Mouse (Mus musculus) hindbrain, embryonic 13.5 days (tissue): Measurements from ENCODE around the gene Gpr18. TPM values are rescaled to one million over a fixed set of nuclear protein-coding genes. Genes with fewer than 3 reads are reported as not detected.

ENCODE experiments used
- ATAC-seq: fragments of 200-750 bp; cut with Nextera tagmentation; 2 replicates; pipeline ENCODE4 v1.8.0; 2017; ENCODE audit warnings: moderate TSS enrichment; ENCODE audit not compliant: low FRiP score
- H3K27ac ChIP-seq: fragments of 300-500 bp; sonication (generic); 2 replicates; pipeline ENCODE4 v1.5.1; 2015; ENCODE audit warnings: inconsistent platforms, mild to moderate bottlenecking, moderate library complexity
- H3K27me3 ChIP-seq: fragments of 300-500 bp; sonication (generic); 2 replicates; pipeline ENCODE4 v1.6.1; 2015; ENCODE audit warnings: mild to moderate bottlenecking, inconsistent platforms
- H3K36me3 ChIP-seq: fragments of 300-500 bp; sonication (generic); 2 replicates; pipeline ENCODE4 v1.6.1; 2015; ENCODE audit warnings: mild to moderate bottlenecking, inconsistent platforms
- H3K4me1 ChIP-seq: fragments of 300-500 bp; sonication (generic); replicated peaks from 2 replicates; pipeline ENCODE4 v1.6.1; 2015; ENCODE audit warnings: inconsistent platforms
- H3K4me2 ChIP-seq: fragments of 300-500 bp; sonication (generic); 2 replicates; pipeline ENCODE4 v1.6.1; 2015; ENCODE audit warnings: inconsistent platforms, mild to moderate bottlenecking, moderate library complexity
- H3K4me3 ChIP-seq: fragments of 300-500 bp; sonication (generic); 2 replicates; pipeline ENCODE4 v1.5.1; 2015; ENCODE audit warnings: mild to moderate bottlenecking, inconsistent platforms
- H3K9ac ChIP-seq: fragments of 300-500 bp; sonication (generic); 2 replicates; pipeline ENCODE4 v1.6.1; 2015; ENCODE audit warnings: mild to moderate bottlenecking, inconsistent platforms
- H3K9me3 ChIP-seq: fragments of 300-500 bp; sonication (generic); 2 replicates; pipeline ENCODE4 v1.6.1; 2016; ENCODE audit warnings: inconsistent platforms
- WGBS: fragments of 180-500 bp; shearing (Covaris S2); methylation state at CpG from one replicate; pipeline ENCODE4 v1.1.7; 2015; 5-methylcytosine and 5-hydroxymethylcytosine counted together
- polyA plus RNA-seq: library from polyadenylated mRNA; unstranded; fragments of >200 nt; fragmentation: Nextera tagmentation; extraction: Ambion mirVana; gene quantifications from 2 replicates; pipeline ENCODE4 v1.2.1, GENCODE M21; 2015

Gpr18 gene
- polyA plus RNA-seq, 1 experiment from 2014 or later, result 0.36 TPM

GRCm38 (mm10) chr14:121916311-121917094 is 922 bp upstream of the Gpr18 start:
- no peaks in the 10 kb centered on the region for H3K9me3 ChIP-seq
- WGBS, result 88% methylated on average over 6 of the region's 6 CpGs
- H3K27ac ChIP-seq, result no peak overlapping the region
- no peaks in the 10 kb centered on the region for H3K27me3 ChIP-seq
- no peak overlapping the region for H3K4me2 ChIP-seq
- ATAC-seq, result no peak
- no peak overlapping the region for H3K4me3 ChIP-seq
- peaks cover 9% of the 10 kb centered on the region; the same call in 1 of the 2 replicates for H3K4me1 ChIP-seq
- H3K36me3 ChIP-seq, result peaks cover 42% of the 10 kb centered on the region
- no peak overlapping the region for H3K9ac ChIP-seq

DNA sequence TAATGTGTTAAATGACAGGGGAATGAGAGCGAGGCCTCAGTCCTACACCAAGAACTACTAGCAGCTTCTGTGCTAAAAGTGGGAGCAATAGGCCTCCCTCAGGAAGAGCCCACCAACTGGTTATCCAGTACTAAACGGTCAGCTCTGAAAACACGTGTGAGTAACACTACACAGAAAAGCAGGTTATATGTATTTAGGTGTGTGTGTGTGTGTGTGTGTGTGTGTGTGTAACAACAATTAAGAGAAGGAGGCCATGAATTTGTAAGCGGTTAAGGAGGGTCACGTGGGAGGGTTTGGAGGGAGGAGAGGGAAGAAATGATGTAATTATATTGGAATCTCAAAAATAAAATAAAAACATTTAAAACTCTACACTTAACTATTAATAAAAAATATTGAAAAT is 438 bp downstream of the Gpr18 start:
- Histone ChIP-seq H3K9ac (no peak overlapping the region), H3K27me3 (no peaks in the 10 kb centered on the region), H3K4me3 (no peak overlapping the region), H3K36me3 (peaks cover 50% of the 10 kb centered on the region), H3K27ac (no peak overlapping the region), H3K4me2 (no peak overlapping the region), H3K4me1 (peaks cover 1% of the 10 kb centered on the region; the same call in 1 of the 2 replicates), H3K9me3 (no peaks in the 10 kb centered on the region)
- WGBS, result 92% methylated on average over 5 of the region's 5 CpGs
- ATAC-seq, result no peak

- H3K36me3 ChIP-seq, result peaks cover 63% of the 10 kb centered on the region
- WGBS, result 95% methylated on average over 7 of the region's 7 CpGs
- ATAC-seq, result no peak
Observed at GRCm38 (mm10) chr14:121912501-121912900, 3.1 kb downstream of the Gpr18 start.

GRCm38 (mm10) chr14:121909868-121910267 is 5.7 kb downstream of the Gpr18 start:
- H3K9me3 ChIP-seq, result no peaks in the 10 kb centered on the region
- no peak overlapping the region for H3K27ac ChIP-seq
- no peak overlapping the region for H3K4me3 ChIP-seq
- H3K4me1 ChIP-seq, result no peaks in the 10 kb centered on the region
- H3K36me3 ChIP-seq, result peaks cover 68% of the 10 kb centered on the region
- no peak for ATAC-seq
- H3K9ac ChIP-seq, result no peak overlapping the region
- no peak overlapping the region for H3K4me2 ChIP-seq
- no peaks in the 10 kb centered on the region for H3K27me3 ChIP-seq
- WGBS, result 91% methylated on average over 6 of the region's 6 CpGs

More at GRCm38 (mm10) chr14:121912501-121912900, 3.1 kb downstream of the Gpr18 start:
- Histone ChIP-seq H3K4me1 (no peaks in the 10 kb centered on the region), H3K4me3 (no peak overlapping the region), H3K27ac (no peak overlapping the region), H3K9me3 (no peaks in the 10 kb centered on the region), H3K9ac (no peak overlapping the region), H3K4me2 (no peak overlapping the region), H3K27me3 (no peaks in the 10 kb centered on the region)

DNA sequence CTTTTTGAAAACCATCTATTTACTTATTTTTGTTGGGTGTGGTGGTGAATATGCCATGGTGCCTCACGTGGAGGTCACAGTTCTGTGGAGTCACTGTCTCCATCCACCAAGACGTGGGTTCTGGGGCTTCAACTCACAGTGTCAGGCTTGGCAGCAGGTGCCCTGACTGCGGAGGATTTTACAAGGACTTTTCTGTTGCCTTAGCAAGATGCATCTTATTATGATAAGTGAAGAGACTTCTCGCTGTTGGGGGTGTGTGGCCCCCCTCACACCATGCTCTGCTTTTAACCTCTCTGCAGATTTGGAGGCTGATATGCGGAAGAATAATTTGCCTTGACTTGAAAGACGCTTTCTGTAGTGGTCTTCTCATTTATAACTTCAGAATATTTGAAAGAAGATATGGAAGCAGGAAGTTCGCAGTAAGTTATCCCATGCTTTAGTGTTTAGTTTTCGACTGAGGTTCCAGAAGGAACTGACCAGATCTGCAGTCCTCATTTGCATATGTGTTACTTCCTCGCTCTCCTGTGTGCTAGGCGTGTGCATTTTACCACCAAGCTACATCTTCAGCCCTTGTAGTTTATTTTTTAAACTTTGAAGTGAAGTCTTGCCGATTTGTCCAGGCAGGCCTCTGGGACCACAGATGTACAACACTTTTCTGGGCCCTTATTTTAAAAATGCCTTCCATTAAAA is 8.4 kb downstream of the Gpr18 start:
- H3K9me3 ChIP-seq, result no peaks in the 10 kb centered on the region
- WGBS, result 90% methylated on average over 11 of the region's 11 CpGs

GRCm38 (mm10) chr14:121906341-121906991 is 9.1 kb downstream of the Gpr18 start:
- Histone ChIP-seq H3K4me3 (no peak overlapping the region), H3K27ac (no peak overlapping the region), H3K9ac (no peak overlapping the region), H3K36me3 (peaks cover 56% of the 10 kb centered on the region), H3K9me3 (no peaks in the 10 kb centered on the region), H3K4me1 (no peaks in the 10 kb centered on the region), H3K27me3 (no peaks in the 10 kb centered on the region), H3K4me2 (no peak overlapping the region)
- 87% methylated on average over 8 of the region's 8 CpGs for WGBS
- no peak for ATAC-seq

More for the DNA sequence above, 8.4 kb downstream of the Gpr18 start:
- Histone ChIP-seq H3K27me3 (no peaks in the 10 kb centered on the region), H3K36me3 (peaks cover 63% of the 10 kb centered on the region), H3K4me3 (no peak overlapping the region), H3K9ac (no peak overlapping the region), H3K4me2 (no peak overlapping the region), H3K27ac (no peak overlapping the region), H3K4me1 (no peaks in the 10 kb centered on the region)
- ATAC-seq, result no peak

DNA sequence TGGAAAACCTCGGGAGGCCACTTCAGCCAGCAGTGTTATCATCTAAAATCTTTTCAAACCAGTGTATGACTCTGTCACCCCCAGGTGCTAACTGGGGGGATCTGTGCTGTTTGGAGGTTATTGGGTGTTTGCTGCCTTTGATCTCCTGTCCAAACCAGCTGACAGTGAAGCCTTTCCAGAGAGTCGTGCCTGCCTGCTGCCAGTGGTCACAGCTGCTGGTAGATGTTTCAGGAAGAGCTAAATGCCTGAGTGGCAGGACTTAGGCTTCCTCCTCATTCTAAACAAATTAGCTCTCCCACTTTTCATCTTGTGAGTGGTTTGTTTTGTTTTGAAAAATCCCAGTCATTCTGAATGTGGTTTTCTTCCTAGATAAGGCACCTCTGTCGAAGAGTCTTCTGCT is 10.8 kb downstream of the Gpr18 start:
- H3K4me1 ChIP-seq, result no peaks in the 10 kb centered on the region
- no peak overlapping the region for H3K4me3 ChIP-seq
- 0 out of 2 replicates have a peak overlapping the region, but pooled peaks have one; percentile 29 for H3K9ac ChIP-seq
- no peaks in the 10 kb centered on the region for H3K9me3 ChIP-seq
- H3K27ac ChIP-seq, result no peak overlapping the region
- no peak for ATAC-seq
- 69% methylated on average over 3 of the region's 3 CpGs for WGBS
- peaks cover 44% of the 10 kb centered on the region for H3K36me3 ChIP-seq
- H3K27me3 ChIP-seq, result no peaks in the 10 kb centered on the region
- H3K4me2 ChIP-seq, result no peak overlapping the region

DNA sequence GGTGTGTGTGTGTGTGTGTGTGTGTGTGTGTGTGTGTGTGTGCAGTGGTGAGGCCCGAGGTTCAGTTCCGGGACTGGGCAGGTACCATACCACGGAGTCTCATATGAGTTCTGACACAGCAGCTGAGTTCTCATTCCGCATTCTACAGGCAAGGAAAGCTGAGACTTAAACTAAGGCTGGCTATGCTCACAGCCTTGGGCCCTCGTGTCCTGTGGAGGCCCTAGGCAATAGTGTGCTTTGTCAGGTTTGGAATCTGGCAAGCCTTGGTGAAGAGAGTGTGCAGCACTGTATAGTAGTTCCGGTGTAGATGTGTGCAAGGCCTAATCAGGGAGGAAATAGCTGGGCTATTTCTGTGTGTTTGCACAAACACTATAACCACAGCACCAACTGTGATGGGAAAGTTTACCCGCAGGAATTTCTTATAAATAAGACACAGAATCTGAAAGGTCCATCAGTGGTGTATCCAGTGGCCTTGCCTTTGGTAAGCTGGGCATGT is 12.2 kb downstream of the Gpr18 start:
- Histone ChIP-seq H3K4me1 (no peaks in the 10 kb centered on the region), H3K27me3 (no peaks in the 10 kb centered on the region), H3K4me2 (no peak overlapping the region), H3K27ac (no peak overlapping the region), H3K36me3 (peaks cover 32% of the 10 kb centered on the region), H3K9ac (no peak overlapping the region), H3K9me3 (no peaks in the 10 kb centered on the region), H3K4me3 (no peak overlapping the region)
- ATAC-seq, result no peak
- 96% methylated on average over 7 of the region's 7 CpGs for WGBS

- H3K36me3 ChIP-seq, result peaks cover 17% of the 10 kb centered on the region
- no peak for ATAC-seq
- H3K4me2 ChIP-seq, result no peak overlapping the region
- no peak overlapping the region for H3K9ac ChIP-seq
- H3K27me3 ChIP-seq, result no peaks in the 10 kb centered on the region
- WGBS, result 93% methylated on average over 6 of the region's 6 CpGs
- no peaks in the 10 kb centered on the region for H3K4me1 ChIP-seq
- H3K4me3 ChIP-seq, result no peak overlapping the region
- no peak overlapping the region for H3K27ac ChIP-seq
- no peaks in the 10 kb centered on the region for H3K9me3 ChIP-seq
Observed at GRCm38 (mm10) chr14:121901511-121901910, 14.1 kb downstream of the Gpr18 start.

DNA sequence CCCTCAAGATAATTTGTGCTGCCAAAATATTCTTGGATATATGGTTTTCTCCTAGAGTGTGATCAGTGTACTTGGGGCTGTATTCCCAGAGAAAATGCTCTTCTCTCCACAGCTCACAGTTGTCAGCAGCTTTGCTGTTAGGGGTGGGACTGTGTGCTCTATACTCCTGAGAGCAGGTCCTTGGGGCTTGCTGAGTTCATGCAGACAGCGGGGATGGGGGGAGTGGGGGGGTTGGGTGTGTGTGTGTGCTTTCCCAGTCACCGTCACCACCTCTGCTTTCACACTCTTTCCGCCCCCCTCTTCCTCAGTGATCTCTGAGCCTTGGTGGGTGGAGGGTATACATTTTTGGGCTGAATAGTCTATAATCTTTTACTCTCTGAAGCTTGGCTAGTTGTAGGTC is 16.5 kb downstream of the Gpr18 start:
- WGBS, result 84% methylated on average over 3 of the region's 3 CpGs
- no peaks in the 10 kb centered on the region for H3K9me3 ChIP-seq
- no peak overlapping the region for H3K4me3 ChIP-seq
- no peaks in the 10 kb centered on the region for H3K36me3 ChIP-seq
- no peak overlapping the region for H3K4me2 ChIP-seq
- H3K27ac ChIP-seq, result no peak overlapping the region
- no peak overlapping the region for H3K9ac ChIP-seq
- ATAC-seq, result no peak
- H3K27me3 ChIP-seq, result no peaks in the 10 kb centered on the region
- no peaks in the 10 kb centered on the region for H3K4me1 ChIP-seq

GRCm38 (mm10) chr14:121898509-121898908 is 17.1 kb downstream of the Gpr18 start:
- Histone ChIP-seq H3K27ac (no peak overlapping the region), H3K4me1 (no peaks in the 10 kb centered on the region), H3K36me3 (no peaks in the 10 kb centered on the region), H3K27me3 (no peaks in the 10 kb centered on the region), H3K4me2 (no peak overlapping the region), H3K9ac (no peak overlapping the region), H3K9me3 (no peaks in the 10 kb centered on the region), H3K4me3 (no peak overlapping the region)
- WGBS, result 93% methylated on average over 11 of the region's 11 CpGs
- ATAC-seq, result no peak

GRCm38 (mm10) chr14:121897773-121898172 is 17.8 kb downstream of the Gpr18 start:
- ATAC-seq, result no peak
- WGBS, result 89% methylated on average over 2 of the region's 2 CpGs

More at GRCm38 (mm10) chr14:121897773-121898172, 17.8 kb downstream of the Gpr18 start:
- no peaks in the 10 kb centered on the region for H3K4me1 ChIP-seq
- H3K9ac ChIP-seq, result no peak overlapping the region
- no peak overlapping the region for H3K4me3 ChIP-seq
- H3K27ac ChIP-seq, result no peak overlapping the region
- no peaks in the 10 kb centered on the region for H3K36me3 ChIP-seq
- no peaks in the 10 kb centered on the region for H3K27me3 ChIP-seq
- H3K4me2 ChIP-seq, result no peak overlapping the region
- H3K9me3 ChIP-seq, result no peaks in the 10 kb centered on the region
